Mouse (Mus musculus) liver, embryonic 15.5 days (tissue): ENCODE results near the gene Tmem123. TPM values are rescaled to one million over a fixed set of nuclear protein-coding genes. Genes with fewer than 3 reads are reported as not detected.

Source experiments
- ATAC-seq: fragments of 200-750 bp; cut with Nextera tagmentation; 2 replicates; pipeline ENCODE4 v1.8.0; 2017; ENCODE audit warnings: moderate number of reproducible peaks, mild to moderate bottlenecking, moderate library complexity; ENCODE audit not compliant: insufficient read depth
- H3K27ac ChIP-seq: fragments of 300-500 bp; sonication (generic); replicated peaks from 2 replicates; pipeline ENCODE4 v1.5.1; 2015; ENCODE audit warnings: mild to moderate bottlenecking, inconsistent platforms
- H3K27me3 ChIP-seq: fragments of 300-500 bp; sonication (generic); 2 replicates; pipeline ENCODE4 v1.6.1; 2015; ENCODE audit warnings: mild to moderate bottlenecking, inconsistent platforms
- H3K36me3 ChIP-seq: fragments of 300-500 bp; sonication (generic); replicated peaks from 2 replicates; pipeline ENCODE4 v1.6.1; 2015; ENCODE audit warnings: moderate library complexity, mild to moderate bottlenecking, inconsistent platforms
- H3K4me1 ChIP-seq: fragments of 300-500 bp; sonication (generic); replicated peaks from 2 replicates; pipeline ENCODE4 v1.6.1; 2015; ENCODE audit warnings: inconsistent platforms
- H3K4me2 ChIP-seq: fragments of 300-500 bp; sonication (generic); 2 replicates; pipeline ENCODE4 v1.6.1; 2015; ENCODE audit warnings: moderate library complexity, mild to moderate bottlenecking, inconsistent platforms
- H3K4me3 ChIP-seq: fragments of 300-500 bp; sonication (generic); replicated peaks from 2 replicates; pipeline ENCODE4 v1.5.1; 2015; ENCODE audit warnings: mild to moderate bottlenecking, inconsistent platforms
- H3K9ac ChIP-seq: fragments of 300-500 bp; sonication (generic); 2 replicates; pipeline ENCODE4 v1.6.1; 2015; ENCODE audit warnings: moderate library complexity, mild to moderate bottlenecking, inconsistent platforms
- H3K9me3 ChIP-seq: fragments of 300-500 bp; sonication (generic); replicated peaks from 2 replicates; pipeline ENCODE4 v1.6.1; 2016; ENCODE audit warnings: inconsistent platforms
- WGBS: fragments of 180-500 bp; shearing (Covaris S2); methylation state at CpG from one replicate; pipeline ENCODE4 v1.1.7; 2015; ENCODE audit warnings: mixed read lengths; ENCODE audit not compliant: insufficient replicate concordance; 5-methylcytosine and 5-hydroxymethylcytosine counted together
- polyA plus RNA-seq: library from polyadenylated mRNA; unstranded; fragments of >200 nt; fragmentation: Nextera tagmentation; extraction: Ambion mirVana; gene quantifications from 2 replicates; pipeline ENCODE4 v1.2.1, GENCODE M21; 2015

The Tmem123 gene
- polyA plus RNA-seq, 1 experiment from 2014 or later, result 35.0 TPM

DNA sequence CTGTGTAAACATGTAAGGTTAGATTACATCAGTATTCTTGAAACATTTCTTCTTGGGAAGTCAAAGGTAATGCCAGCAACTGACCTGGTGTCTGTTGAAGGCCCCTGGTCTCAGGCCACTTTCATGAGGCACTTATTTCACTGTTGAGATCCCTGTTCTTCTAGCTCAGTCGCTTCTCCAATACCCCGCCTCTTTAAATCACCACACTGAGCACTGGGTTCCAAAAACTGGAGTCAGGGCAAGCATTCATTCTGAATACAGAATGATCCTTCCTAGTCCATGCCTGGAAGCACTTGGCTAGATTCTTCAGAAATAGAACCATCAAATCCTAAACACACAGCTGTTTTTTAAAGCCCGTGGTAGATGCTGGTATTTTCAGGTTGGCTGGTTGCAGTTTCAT lies 1.1 kb upstream of the Tmem123 start:
- Histone ChIP-seq H3K27ac (no peak overlapping the region), H3K4me1 (peaks cover 52% of the 10 kb centered on the region), H3K4me2 (peak overlapping the region; percentile 96), H3K4me3 (no peak overlapping the region), H3K36me3 (no peaks in the 10 kb centered on the region), H3K27me3 (no peaks in the 10 kb centered on the region), H3K9me3 (no peaks in the 10 kb centered on the region), H3K9ac (0 out of 2 replicates have a peak overlapping the region, but pooled peaks have one; percentile 50)
- no peak for ATAC-seq
- WGBS, result 70% methylated on average over 3 of the region's 3 CpGs

DNA sequence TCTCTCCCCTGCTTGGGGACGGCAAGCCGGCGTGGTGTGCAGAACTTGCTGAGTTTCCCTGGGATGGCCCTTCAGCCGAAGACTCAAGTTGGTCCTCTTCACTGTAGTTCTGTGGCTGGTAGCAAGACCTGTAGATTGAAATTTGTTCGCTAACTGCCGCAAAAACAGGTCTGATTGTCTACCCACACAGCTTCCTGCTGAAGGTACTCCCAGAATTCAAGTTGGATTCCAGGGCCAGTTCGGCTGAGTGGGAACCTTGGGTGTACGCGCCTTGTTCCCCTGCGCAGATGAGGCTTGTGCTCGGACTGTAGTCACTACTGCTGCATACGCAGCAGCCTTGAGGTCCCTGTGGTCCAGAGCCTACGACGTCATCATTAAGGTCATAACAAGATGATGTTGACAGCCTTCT lies 626 bp downstream of the Tmem123 start:
- peak overlapping the region; percentile 83 for H3K27ac ChIP-seq
- H3K4me1 ChIP-seq, result peaks cover 61% of the 10 kb centered on the region
- ATAC-seq, result peak; percentile 27
- no peaks in the 10 kb centered on the region for H3K9me3 ChIP-seq
- H3K4me2 ChIP-seq, result peak overlapping the region; percentile 96
- no peaks in the 10 kb centered on the region for H3K27me3 ChIP-seq
- peak overlapping the region; percentile 87 for H3K9ac ChIP-seq
- H3K4me3 ChIP-seq, result peak overlapping the region; percentile 92
- WGBS, result under 1% methylated on average over 14 of the region's 14 CpGs
- peaks cover 16% of the 10 kb centered on the region for H3K36me3 ChIP-seq

DNA sequence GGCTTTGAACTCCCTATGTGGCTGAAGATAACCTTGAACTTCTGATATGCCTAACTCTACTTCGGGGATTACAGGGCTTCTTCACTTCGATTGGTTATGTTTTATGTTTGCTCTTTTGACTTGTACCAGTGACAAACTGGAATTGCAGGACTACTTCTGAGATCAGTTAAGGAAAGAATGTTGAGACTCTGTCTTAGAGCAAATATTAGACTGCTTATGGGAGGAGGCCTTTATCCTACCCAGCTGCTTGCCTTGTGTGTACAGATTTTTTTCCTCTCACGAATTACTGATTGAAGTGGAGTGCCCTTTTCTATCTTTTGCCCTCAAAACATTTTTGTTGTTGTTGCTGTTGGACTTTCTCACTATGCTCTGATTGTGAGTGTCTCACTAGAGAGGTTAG lies 1.4 kb downstream of the Tmem123 start:
- no peak for ATAC-seq
- H3K36me3 ChIP-seq, result peaks cover 23% of the 10 kb centered on the region
- no peaks in the 10 kb centered on the region for H3K27me3 ChIP-seq
- H3K9me3 ChIP-seq, result no peaks in the 10 kb centered on the region
- WGBS, result 33% methylated on average over 3 of the region's 3 CpGs
- peak overlapping the region; percentile 87; the same call in 1 of the 2 replicates for H3K9ac ChIP-seq
- H3K4me3 ChIP-seq, result peak overlapping the region; percentile 92
- peak overlapping the region; percentile 83 for H3K27ac ChIP-seq
- H3K4me2 ChIP-seq, result peak overlapping the region; percentile 96
- peaks cover 61% of the 10 kb centered on the region for H3K4me1 ChIP-seq

DNA sequence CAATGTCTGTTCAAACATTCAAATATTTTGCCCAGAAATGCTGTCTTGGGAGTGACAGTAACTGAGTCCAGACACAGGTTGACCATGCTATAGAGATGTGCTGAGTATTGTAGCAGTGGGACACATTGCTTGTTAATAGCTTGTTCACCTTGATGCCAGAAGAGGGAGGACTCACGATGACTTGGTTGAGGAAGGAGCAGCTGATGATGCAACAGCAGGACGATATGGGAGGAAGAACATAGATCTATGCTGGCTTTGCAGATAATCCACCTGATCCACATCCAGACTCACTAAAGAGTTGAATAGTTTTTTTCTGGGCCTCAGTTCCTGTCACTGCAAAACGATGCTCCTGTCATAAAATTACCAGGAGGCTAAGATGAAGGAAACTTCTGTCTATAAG lies 2.7 kb downstream of the Tmem123 start:
- no peak overlapping the region for H3K4me3 ChIP-seq

DNA sequence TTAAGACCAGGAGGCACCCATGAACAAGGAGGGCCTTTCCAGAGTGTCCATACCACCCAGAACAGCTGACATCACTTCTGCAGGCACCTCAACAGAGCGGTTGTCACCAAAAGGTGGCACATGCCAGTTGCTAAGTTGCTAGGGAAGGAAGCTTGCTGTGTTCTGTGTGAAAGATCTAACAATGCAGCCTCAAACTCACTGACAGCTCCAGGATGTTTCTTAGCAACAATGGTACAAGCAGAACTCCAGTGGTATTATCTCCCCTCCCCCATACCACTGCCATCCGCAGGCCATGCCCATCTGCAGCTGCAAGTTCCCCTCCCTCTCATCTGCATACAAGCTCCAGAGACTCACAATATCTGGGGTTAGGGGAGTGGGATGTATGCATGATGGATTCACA lies 3.7 kb downstream of the Tmem123 start:
- H3K4me2 ChIP-seq, result no peak overlapping the region
- H3K9ac ChIP-seq, result no peak overlapping the region
- H3K27ac ChIP-seq, result no peak overlapping the region
- H3K9me3 ChIP-seq, result no peaks in the 10 kb centered on the region
- ATAC-seq, result no peak
- H3K27me3 ChIP-seq, result no peaks in the 10 kb centered on the region
- 51% methylated on average over 2 of the region's 2 CpGs for WGBS
- H3K4me1 ChIP-seq, result peaks cover 61% of the 10 kb centered on the region
- H3K4me3 ChIP-seq, result no peak overlapping the region
- peaks cover 40% of the 10 kb centered on the region for H3K36me3 ChIP-seq

More for the DNA sequence above, 2.7 kb downstream of the Tmem123 start:
- H3K9ac ChIP-seq, result no peak overlapping the region
- no peak overlapping the region for H3K27ac ChIP-seq
- ATAC-seq, result no peak
- peaks cover 61% of the 10 kb centered on the region for H3K4me1 ChIP-seq
- no peaks in the 10 kb centered on the region for H3K9me3 ChIP-seq
- H3K4me2 ChIP-seq, result no peak overlapping the region
- no peaks in the 10 kb centered on the region for H3K27me3 ChIP-seq
- H3K36me3 ChIP-seq, result peaks cover 32% of the 10 kb centered on the region
- WGBS, result 23% methylated on average over 3 of the region's 3 CpGs

DNA sequence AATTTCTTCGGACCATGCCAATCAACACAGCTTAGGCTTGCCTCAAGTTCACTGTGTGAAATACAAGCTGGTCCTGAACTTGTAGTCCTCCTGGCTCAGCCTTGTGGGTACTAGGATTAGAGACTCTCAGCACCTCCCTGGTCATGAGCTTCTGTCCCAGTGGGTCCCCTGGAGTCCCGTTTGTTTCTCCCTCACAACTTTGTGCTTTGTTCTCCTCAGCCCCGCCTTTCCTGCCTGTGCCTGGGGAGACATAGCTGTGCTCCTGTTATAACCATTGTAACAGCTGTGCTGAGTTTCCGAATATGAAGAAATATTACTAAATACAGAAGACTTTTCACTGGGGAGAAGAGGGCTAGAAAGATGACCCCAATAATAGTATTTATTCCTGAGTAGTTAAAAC lies 5.2 kb downstream of the Tmem123 start:
- no peak for ATAC-seq
- Histone ChIP-seq H3K36me3 (peaks cover 56% of the 10 kb centered on the region), H3K4me2 (no peak overlapping the region), H3K4me1 (peaks cover 51% of the 10 kb centered on the region), H3K27me3 (no peaks in the 10 kb centered on the region), H3K4me3 (no peak overlapping the region), H3K9ac (no peak overlapping the region), H3K27ac (no peak overlapping the region), H3K9me3 (no peaks in the 10 kb centered on the region)
- WGBS, result 71% methylated on average over 4 of the region's 4 CpGs

DNA sequence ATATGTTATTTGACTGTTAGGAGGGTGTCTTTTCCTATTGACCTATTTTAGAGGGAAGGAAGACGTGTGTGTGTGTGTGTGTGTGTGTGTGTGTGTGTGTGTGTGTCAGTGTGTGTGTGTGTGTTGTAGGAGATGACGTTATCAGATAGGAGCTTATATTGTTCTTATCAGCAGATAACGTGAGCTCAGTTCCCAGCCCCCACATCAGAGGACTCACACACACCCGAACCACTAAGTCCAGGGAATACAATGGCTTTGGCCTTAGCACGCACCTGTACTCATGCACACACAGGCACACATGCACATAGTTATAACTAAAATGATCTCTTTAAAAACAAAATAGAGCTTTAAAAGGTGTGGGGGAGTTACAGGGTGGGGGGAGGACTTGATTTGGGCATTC lies 5.7 kb downstream of the Tmem123 start:
- Histone ChIP-seq H3K4me1 (peaks cover 50% of the 10 kb centered on the region), H3K4me3 (no peak overlapping the region), H3K4me2 (no peak overlapping the region), H3K27me3 (no peaks in the 10 kb centered on the region), H3K27ac (no peak overlapping the region), H3K9me3 (no peaks in the 10 kb centered on the region), H3K36me3 (peaks cover 56% of the 10 kb centered on the region), H3K9ac (no peak overlapping the region)
- WGBS, result 73% methylated on average over 5 of the region's 5 CpGs
- no peak for ATAC-seq

DNA sequence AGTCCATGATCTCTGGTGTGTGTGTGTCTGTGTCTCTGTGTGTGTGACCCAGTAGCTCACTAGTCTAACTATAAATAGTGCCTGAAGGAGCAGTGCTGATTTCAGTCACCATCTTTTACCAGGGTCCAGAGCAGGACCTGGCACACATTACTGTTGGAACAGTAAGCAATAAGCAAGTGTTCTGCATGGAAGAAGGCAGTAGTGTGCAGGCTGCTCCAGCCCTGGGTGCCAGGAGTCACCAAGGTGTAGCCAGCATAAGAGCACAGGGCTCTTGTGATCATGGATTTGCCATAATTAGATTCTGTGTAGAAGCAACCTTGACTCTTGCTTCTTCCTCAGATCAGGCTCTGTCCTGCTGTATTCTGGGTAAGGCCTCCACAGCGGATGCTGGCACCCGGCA lies 8.5 kb downstream of the Tmem123 start:
- Histone ChIP-seq H3K4me1 (peaks cover 36% of the 10 kb centered on the region), H3K36me3 (peaks cover 64% of the 10 kb centered on the region), H3K9me3 (no peaks in the 10 kb centered on the region), H3K9ac (no peak overlapping the region), H3K27me3 (no peaks in the 10 kb centered on the region), H3K4me2 (no peak overlapping the region), H3K27ac (no peak overlapping the region), H3K4me3 (no peak overlapping the region)
- 99% methylated on average over 2 of the region's 2 CpGs for WGBS
- ATAC-seq, result no peak

DNA sequence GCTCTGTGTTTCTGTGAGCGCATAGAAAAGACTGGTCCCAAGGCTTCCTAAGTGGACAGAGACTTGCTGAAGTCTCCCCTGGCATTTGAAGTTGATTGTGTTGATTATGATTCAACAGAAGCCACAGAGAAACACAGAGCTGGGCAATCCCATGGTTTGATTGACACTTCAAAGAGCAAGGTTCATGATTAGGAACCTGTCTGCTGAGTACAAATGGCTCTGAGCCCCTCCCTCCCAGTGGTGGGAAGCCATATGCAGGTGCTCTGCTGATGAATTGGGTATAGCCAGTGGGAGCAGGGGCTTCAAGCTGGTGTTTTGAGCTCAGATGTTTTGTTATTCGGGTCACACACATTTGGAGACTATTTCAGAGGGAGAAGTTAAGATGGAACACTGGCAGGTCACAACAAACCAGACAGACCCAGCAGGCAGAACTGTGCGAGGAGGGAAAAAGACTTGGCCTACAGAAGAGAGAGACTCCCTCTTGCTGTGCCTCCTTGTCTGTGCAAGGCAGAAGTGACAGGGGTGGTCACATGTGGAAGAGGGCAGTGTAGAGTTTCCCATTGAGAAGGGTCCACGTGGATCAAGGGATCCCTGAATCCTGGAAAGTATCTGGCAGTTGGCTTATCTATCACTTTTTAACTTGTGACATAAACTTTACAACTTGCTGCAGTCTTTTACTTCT lies 9.1 kb downstream of the Tmem123 start:
- Histone ChIP-seq H3K36me3 (peaks cover 63% of the 10 kb centered on the region), H3K4me1 (peaks cover 30% of the 10 kb centered on the region; the same call in 1 of the 2 replicates), H3K4me2 (no peak overlapping the region), H3K9ac (no peak overlapping the region), H3K27me3 (no peaks in the 10 kb centered on the region), H3K4me3 (no peak overlapping the region), H3K27ac (no peak overlapping the region), H3K9me3 (no peaks in the 10 kb centered on the region)
- 78% methylated on average over 4 of the region's 4 CpGs for WGBS
- ATAC-seq, result no peak

DNA sequence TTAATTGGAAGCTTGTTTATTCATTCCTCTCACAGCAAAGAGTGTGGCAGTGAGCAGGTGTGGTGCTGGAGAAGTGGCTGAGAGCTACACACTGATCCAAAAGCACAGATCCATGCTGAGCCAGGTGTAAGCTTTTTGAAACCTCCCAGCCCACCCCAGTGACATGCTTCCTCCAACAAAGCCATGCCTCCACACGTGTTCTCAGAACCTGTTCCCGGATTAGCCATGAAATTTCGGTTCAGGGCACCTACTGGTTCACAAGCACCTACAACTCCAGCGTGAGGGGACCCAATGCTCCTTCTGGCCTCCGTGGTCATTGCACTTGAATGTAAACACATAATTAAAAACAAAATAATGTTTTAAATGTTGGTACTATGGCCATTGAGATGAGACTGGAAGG lies 9.8 kb downstream of the Tmem123 start:
- Histone ChIP-seq H3K9ac (no peak overlapping the region), H3K27me3 (no peaks in the 10 kb centered on the region), H3K4me2 (no peak overlapping the region), H3K4me1 (peaks cover 28% of the 10 kb centered on the region; the same call in 1 of the 2 replicates), H3K36me3 (peaks cover 55% of the 10 kb centered on the region), H3K27ac (no peak overlapping the region), H3K9me3 (no peaks in the 10 kb centered on the region), H3K4me3 (no peak overlapping the region)
- WGBS, result 68% methylated on average over 5 of the region's 5 CpGs
- ATAC-seq, result no peak

DNA sequence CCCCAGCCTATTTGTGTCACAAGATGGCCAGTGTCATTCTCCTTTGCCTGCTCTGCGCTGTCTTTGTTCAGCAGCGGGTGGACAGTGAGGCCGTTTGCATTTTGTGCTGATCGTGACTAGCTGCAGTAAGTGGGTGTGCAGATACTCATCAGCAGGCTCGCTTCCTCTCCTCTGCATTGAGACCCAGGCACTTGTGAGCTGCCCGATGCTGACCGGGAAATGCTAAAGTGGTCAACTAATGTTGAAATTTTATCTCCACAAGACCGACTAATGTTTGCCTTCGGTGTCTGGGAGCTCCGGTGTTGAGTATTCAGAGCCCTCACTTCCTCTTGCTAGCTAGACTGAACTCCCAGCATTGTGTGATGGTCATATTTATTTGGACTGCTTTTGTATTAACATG lies 10.7 kb downstream of the Tmem123 start:
- no peaks in the 10 kb centered on the region for H3K9me3 ChIP-seq
- 0 out of 2 replicates have a peak overlapping the region, but pooled peaks have one; percentile 6 for H3K27ac ChIP-seq
- no peak overlapping the region for H3K4me2 ChIP-seq
- H3K36me3 ChIP-seq, result peaks cover 47% of the 10 kb centered on the region
- 24% methylated on average over 10 of the region's 10 CpGs for WGBS
- no peak overlapping the region for H3K4me3 ChIP-seq
- peak; percentile 33; the same call in 1 of the 2 replicates for ATAC-seq
- H3K4me1 ChIP-seq, result peaks cover 37% of the 10 kb centered on the region
- no peak overlapping the region for H3K9ac ChIP-seq
- H3K27me3 ChIP-seq, result no peaks in the 10 kb centered on the region

DNA sequence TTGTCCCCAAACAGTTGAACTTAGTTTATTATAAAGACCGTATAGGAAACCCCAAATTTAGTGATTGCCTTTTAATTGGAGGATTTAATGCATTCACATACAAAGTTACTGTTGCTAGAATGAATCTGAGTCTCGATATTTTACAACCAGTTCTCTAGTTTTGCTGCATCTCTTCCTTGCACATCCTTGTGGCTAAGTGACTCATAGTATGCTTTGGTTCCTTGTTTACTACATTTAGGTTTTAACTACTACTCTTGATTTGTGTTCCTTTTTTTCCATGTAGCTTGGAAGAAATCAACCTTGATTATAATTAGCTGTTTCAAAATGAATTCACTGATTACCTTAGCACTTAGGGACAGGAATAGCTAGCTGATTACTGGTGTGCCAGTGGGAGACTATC lies 11.2 kb downstream of the Tmem123 start:
- peaks cover 41% of the 10 kb centered on the region for H3K4me1 ChIP-seq
- H3K36me3 ChIP-seq, result peaks cover 42% of the 10 kb centered on the region
- H3K4me3 ChIP-seq, result no peak overlapping the region
- ATAC-seq, result no peak
- WGBS, result 73% methylated on average over 2 of the region's 2 CpGs
- H3K4me2 ChIP-seq, result no peak overlapping the region
- H3K9me3 ChIP-seq, result no peaks in the 10 kb centered on the region
- no peak overlapping the region for H3K9ac ChIP-seq
- H3K27me3 ChIP-seq, result no peaks in the 10 kb centered on the region
- H3K27ac ChIP-seq, result no peak overlapping the region
